Mouse (Mus musculus): ENCODE data around the gene Oas1f. TPM values are rescaled to one million over a fixed set of nuclear protein-coding genes. Genes with fewer than 3 reads are reported as not detected.
"Not testable (repeated sequence)": the region's sequence is repeated elsewhere in the genome, so short reads cannot be mapped to it uniquely, and the experiment has no call there.

Oas1f gene
- not detected in 2 replicates for polyA plus RNA-seq (2012; ENCODE audit: insufficient read depth, insufficient read length, missing spikeins)

DNA sequence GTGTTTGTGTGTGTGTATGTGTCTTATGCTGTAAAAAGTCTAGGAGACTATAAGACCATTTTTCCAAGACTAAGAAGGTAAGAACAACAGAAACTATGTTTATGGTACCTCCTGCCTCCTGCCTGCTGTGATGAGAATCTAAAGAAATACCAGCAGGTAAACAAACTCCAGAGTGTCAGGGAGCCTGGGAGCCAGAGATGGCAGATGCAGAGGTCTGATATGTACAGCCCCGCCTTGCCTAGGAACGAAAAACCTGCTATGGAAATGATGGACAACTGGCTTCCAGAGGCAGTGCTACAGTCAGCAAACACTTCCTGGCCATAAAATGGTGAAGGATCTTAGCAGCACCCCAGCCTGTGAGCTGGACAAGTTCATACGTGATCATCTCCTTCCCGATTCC lies at the start of gene Oas1f:
TSS of gene Oas1f (plus strand) at position 301 of the 400 bp plus-strand sequence.
- H3K4me3 ChIP-seq (ENCODE audit: insufficient read depth, low read depth, low read length): no peak within 1 kb of the TSS

DNA sequence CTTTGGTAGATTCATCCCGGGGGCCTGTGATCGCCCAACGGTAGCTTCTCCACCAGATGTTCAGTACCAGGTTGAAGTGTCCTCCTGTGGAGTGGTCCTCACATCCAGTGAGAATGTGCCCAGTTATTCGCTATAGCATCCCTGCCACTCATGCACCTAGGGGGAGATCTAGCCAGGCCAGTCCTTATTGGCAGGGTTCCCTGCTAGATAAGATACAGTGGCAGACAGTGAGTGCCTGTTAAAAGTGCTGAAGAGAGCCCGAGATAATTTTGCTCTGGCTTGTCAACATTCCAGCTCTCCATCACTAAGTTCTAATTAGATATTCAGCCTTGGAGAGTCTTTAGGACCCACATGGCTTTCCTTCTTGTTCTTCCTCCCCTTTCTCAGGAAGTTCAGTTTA lies 49.0 kb upstream of the Oas1f start:
- not testable (repeated sequence) for H3K4me1 ChIP-seq (ENCODE audit: control insufficient read depth, insufficient read depth, insufficient read length, low read length); H3K4me3 ChIP-seq (ENCODE audit: insufficient read depth, low read depth, low read length)

More for the DNA sequence above, at the start of gene Oas1f:
- no peak within 1 kb of the TSS for H3K27ac ChIP-seq (replicated peaks; ENCODE audit: low read depth, low read length)
- no peaks in the 10 kb centered on the region for H3K4me1 ChIP-seq (ENCODE audit: control insufficient read depth, insufficient read depth, insufficient read length, low read length)

DNA sequence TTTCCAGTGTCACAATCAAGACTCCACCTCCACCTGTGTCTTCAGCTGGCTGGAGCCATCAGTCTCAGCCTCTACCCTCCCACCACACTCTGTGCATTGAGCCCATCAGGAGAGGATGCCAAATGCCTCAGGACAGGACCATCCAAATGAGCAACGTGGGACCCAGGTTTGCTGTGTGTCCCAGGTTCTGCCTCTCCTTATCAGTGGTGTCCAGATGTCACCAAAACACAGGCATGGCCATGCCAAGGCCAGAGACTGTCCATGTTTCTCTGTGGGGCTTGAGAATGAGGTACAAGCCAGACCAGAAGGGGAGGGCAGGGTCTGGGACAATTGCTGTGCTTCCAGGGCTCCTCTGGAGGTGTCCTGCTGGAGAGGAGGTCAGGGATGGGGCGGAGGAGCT lies 48.2 kb upstream of the Oas1f start:
- H3K27ac ChIP-seq (replicated peaks; ENCODE audit: low read depth, low read length); H3K4me3 ChIP-seq (ENCODE audit: insufficient read depth, low read depth, low read length); H3K4me1 ChIP-seq (ENCODE audit: control insufficient read depth, insufficient read depth, insufficient read length, low read length): not testable (repeated sequence)

More for the DNA sequence above, 49.0 kb upstream of the Oas1f start:
- H3K27ac ChIP-seq (replicated peaks; ENCODE audit: low read depth, low read length): not testable (repeated sequence)

DNA sequence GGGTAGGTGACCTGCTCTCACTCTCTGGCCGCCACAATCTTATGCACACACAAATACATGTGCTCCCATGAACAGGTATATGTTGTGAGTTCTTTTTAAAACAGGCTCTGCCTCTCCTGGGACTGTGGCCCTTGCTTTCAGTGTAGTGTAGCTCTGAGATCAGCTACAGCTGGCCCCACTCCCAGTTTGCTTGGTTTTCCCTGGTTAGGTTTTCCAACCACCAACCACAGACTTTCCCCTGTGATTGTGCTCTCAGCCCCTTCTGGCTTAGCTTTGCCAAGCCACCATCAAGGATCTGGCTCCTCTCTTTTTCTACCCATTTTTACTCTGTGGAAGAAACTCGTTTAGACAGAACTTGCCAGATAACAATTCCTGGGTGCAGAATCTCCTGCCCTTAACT lies 43.6 kb upstream of the Oas1f start:
- H3K4me1 ChIP-seq (ENCODE audit: control insufficient read depth, insufficient read depth, insufficient read length, low read length): no peaks in the 10 kb centered on the region
- H3K4me3 ChIP-seq (ENCODE audit: insufficient read depth, low read depth, low read length): no peak overlapping the region
- no peak overlapping the region for H3K27ac ChIP-seq (replicated peaks; ENCODE audit: low read depth, low read length)

DNA sequence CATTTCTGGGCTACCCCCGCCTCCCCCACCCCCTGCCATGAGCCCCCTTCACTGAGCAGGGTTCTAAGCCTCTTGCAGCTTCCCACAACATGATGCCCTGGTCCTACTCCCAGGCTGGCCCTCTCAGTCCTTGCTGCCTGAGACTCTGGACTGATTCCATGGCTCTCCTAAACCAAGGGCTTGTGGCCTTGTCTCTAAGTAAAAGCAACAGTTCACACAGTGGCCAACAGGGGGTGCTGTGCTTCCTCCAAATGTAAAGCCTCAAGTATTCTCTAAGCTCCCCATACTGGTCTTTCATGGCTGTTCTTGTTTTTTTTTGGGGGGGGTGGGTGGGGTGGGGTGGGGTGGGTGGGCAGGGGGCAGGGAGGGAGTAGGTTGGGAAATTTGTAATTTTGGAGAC lies 40.7 kb upstream of the Oas1f start:
- Histone ChIP-seq H3K4me3 (ENCODE audit: insufficient read depth, low read depth, low read length) (no peak overlapping the region), H3K4me1 (ENCODE audit: control insufficient read depth, insufficient read depth, insufficient read length, low read length) (no peaks in the 10 kb centered on the region), H3K27ac (replicated peaks; ENCODE audit: low read depth, low read length) (no peak overlapping the region)

DNA sequence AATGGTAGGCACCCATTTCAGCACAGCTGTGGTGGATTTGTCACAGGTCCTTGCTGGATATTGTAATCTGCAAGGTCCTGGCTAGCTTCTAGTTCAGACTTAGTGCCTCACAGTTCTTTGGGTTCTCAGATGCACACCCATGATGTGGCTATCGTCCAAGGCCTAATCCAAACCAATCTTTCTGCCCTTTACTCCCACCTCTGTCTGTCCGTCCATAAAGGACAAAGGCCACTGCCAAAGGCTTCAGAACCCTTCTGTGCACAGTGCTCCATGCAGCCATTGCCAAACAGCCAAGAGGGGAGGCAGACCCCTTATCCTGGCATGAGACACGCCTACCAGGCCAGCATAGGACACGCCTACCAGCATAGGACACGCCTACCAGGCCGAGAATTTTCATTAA lies 38.0 kb upstream of the Oas1f start:
- no peak overlapping the region for H3K27ac ChIP-seq (replicated peaks; ENCODE audit: low read depth, low read length)
- H3K4me1 ChIP-seq (ENCODE audit: control insufficient read depth, insufficient read depth, insufficient read length, low read length): 0 out of 2 replicates have a peak, but pooled peaks cover 7% of the 10 kb centered on the region
- no peak overlapping the region for H3K4me3 ChIP-seq (ENCODE audit: insufficient read depth, low read depth, low read length)

DNA sequence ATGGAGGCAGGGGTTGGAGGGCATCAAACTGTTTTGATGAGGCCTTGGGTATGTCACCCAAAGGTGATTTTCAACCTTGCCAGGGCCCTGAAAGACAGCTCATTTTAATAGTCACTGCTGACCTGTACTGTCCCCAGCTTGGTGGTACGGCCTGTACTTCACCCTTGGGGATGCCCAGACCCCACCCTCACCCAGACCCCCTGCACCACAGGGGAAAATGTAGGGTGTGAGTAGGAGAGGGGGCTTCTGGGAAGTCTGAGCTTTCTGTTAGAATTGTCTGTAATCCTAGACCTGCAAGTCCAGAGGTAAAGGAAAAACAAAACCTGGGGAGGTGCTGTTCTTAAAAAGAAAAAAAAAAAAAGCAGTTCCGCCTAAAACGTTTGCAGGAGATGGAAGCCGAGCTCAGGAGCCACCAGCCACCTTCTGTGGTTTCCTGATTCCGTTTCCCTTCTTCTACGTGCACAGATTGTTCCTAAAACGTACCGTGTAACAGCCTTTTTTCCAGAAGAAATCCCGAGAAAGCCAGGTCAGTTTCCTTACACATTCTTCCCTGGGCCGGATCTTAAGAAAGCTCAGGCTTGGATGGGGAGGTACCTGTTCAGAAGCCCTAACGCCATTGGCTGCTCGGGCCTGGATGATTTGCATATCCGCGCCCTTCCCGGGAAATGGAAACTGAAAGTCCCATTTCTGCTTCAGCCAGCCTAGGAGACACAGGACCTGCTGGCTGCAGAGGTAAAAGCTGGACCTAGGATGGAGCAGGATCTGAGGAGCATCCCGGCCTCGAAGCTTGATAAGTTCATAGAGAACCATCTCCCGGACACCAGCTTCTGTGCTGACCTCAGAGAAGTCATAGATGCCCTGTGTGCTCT lies 35.0 kb upstream of the Oas1f start, which contains the start of gene Oas1c:
TSS of gene Oas1c (minus strand) at position 564 of the 869 bp plus-strand sequence.
- Histone ChIP-seq H3K4me1 (ENCODE audit: control insufficient read depth, insufficient read depth, insufficient read length, low read length) (0 out of 2 replicates have a peak, but pooled peaks cover 7% of the 10 kb centered on the region), H3K4me3 (ENCODE audit: insufficient read depth, low read depth, low read length) (peak within 1 kb of the TSS; percentile 78), H3K27ac (replicated peaks; ENCODE audit: low read depth, low read length) (peak within 1 kb of the TSS; percentile 74)

DNA sequence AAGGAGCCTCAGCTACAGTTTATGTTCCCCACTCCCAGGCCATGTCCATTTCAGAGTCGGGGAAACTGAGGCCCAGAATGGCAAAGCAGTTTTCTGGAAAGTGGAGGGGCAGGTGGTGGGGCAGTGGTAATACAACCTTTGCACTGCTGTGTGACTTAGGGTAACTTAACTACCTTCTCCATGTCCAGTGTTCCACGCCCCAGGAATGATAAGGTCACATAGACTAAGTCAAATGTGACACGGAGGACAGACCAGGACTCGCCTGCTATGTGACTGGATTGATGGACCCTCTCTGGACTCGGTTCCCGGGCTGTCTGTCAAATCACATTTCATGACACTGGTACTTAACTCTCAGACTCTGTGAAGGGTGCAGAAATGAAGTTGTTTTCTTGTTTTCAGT lies 34.1 kb upstream of the Oas1f start:
- peak overlapping the region; percentile 78 for H3K4me3 ChIP-seq (ENCODE audit: insufficient read depth, low read depth, low read length)
- peak overlapping the region; percentile 45 for H3K27ac ChIP-seq (replicated peaks; ENCODE audit: low read depth, low read length)
- 0 out of 2 replicates have a peak, but pooled peaks cover 7% of the 10 kb centered on the region for H3K4me1 ChIP-seq (ENCODE audit: control insufficient read depth, insufficient read depth, insufficient read length, low read length)

DNA sequence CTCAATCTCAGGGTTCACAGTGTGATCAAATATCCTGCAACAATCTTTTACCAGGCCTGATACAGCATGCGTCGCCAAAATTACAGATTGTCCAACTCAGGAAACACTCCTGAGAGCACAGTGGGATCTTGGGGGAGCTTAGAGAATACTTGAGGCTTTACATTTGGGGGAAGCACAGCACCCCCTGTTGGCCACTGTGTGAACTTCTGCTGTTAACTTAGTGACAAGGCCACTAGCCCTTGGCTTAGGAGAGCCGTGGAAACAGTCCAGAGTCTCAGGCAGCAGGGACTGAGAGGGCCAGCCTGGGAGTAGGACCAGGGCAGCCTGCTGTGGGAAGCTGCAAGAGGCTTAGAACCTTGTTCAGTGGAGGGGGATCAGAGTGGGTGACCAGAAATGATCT lies 31.2 kb upstream of the Oas1f start:
- H3K27ac ChIP-seq (replicated peaks; ENCODE audit: low read depth, low read length): no peak overlapping the region
- H3K4me1 ChIP-seq (ENCODE audit: control insufficient read depth, insufficient read depth, insufficient read length, low read length): 0 out of 2 replicates have a peak, but pooled peaks cover 7% of the 10 kb centered on the region
- H3K4me3 ChIP-seq (ENCODE audit: insufficient read depth, low read depth, low read length): no peak overlapping the region

DNA sequence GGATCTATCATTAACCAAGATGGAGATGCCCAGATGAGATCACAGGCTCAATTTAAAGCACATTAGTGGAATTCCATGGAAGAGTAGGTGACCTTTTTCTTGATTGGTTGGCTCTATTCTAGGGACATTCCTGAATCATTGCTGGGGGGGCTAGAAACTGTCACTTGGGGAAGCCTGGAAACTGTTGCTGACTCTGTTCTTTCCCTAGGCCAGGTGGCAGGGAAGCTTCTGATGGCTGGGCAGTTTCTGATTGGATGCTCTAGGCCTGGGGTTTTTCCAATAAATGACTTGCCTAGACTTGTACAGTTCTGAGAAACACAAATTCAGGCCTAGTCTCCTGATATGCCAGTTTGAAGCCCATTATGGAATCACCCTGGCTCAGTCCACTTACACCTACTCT lies 28.2 kb upstream of the Oas1f start:
- H3K4me3 ChIP-seq (ENCODE audit: insufficient read depth, low read depth, low read length): no peak overlapping the region
- H3K27ac ChIP-seq (replicated peaks; ENCODE audit: low read depth, low read length): no peak overlapping the region
- no peaks in the 10 kb centered on the region for H3K4me1 ChIP-seq (ENCODE audit: control insufficient read depth, insufficient read depth, insufficient read length, low read length)

DNA sequence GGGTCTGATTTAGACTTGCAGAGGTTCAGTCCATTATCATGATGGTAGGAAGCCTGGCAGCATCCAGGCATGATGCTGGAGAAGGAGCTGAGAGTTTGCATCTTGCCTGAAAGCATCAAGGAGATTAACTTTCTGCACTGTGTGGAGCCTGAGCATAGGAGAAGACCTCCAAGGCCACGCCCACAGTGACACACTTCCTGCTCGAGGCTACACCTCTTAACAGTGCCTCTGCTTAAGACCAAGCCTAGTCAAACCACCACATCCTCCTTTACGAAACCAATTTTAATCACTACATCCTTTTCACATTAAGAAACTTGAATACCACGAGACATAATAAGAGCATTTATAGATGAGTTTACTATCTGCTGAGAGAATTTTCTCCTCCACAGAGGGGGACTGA lies 16.1 kb upstream of the Oas1f start:
- H3K4me1 ChIP-seq (ENCODE audit: control insufficient read depth, insufficient read depth, insufficient read length, low read length): no peaks in the 10 kb centered on the region
- H3K4me3 ChIP-seq (ENCODE audit: insufficient read depth, low read depth, low read length): no peak overlapping the region

DNA sequence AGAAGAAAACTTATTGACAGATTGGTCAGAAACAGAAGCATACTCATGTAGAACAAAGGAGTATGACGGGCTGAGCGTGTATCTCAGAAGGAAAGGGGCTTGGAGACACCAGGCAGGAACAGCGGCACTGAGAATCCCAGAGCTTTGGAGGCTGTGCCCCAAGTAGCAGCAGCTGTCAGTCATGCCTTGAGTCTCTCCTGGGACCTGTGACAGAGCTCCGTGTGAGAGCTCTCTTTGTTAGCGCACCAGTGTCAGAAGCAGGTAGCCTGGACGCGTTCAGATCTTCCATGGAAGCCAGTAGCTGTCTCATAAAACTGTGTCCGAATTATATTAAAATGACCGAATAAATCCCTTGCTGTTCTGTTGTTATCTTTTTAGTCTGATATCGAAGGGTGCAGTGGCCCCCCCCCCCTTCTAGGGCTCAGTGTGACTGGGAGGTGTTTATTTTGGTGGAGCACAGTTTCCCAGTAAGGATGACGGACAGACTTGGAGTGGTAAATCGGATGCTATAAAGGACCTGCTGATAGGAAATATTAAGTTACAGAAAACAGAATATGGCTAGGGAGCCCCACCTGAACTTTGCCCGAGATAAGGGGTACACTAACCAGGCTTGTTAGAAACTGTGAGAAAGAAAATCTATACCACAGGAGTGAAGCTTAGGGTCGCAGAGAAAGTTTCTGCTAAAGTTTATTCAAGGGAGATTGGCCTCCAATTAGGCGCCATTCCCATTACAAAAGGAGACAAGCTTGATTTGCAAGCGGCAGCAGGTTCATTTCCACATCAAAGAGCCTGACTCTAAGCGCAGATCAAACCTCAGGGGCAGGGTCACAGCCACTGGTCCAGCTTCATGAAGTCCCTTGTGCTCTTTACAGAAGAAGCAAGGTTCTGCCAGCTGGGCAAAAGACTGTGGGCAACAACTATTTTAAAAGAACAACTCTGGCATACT lies 13.6 kb upstream of the Oas1f start:
- Histone ChIP-seq H3K27ac (replicated peaks; ENCODE audit: low read depth, low read length) (no peak overlapping the region), H3K4me3 (ENCODE audit: insufficient read depth, low read depth, low read length) (no peak overlapping the region), H3K4me1 (ENCODE audit: control insufficient read depth, insufficient read depth, insufficient read length, low read length) (no peaks in the 10 kb centered on the region)

More for the DNA sequence above, 16.1 kb upstream of the Oas1f start:
- no peak overlapping the region for H3K27ac ChIP-seq (replicated peaks; ENCODE audit: low read depth, low read length)

DNA sequence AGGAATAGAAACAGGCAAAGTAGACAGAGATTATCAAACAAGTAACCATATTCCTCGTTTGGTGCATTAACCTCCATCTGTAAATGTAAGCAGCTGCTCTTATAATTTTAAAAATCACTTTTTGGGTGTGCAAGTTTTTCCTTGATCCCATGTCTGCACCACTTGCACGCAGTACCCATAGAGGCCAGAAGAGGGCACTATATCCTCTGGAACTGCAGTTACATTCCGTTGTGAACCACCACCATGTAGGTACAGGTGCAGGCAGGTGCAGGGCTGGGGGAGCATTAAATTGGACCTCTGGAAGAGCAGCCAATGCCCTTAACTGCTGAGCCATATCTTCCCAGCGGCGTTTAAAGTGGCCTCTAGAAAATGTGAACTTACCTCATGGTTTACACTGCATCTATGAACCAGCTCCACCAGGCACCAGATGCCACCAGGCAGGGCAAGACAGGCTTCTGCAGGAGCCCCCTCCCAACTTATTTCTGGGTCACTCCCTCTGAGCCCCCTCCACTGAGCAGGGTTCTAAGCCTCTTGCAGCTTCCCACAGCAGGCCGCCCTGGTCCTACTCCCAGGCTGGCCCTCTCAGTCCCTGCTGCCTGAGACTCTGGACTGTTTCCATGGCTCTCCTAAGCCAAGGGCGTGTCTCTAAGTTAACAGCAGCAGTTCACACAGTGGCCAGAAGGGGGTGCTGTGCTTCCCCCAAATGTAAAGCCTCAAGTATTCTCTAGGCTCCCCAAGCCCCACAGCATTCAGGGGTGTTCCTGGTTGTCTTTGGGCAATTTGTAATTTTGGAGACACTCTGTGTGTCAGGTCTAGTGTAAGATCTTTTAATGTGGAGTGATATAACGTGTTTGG lies 10.2 kb upstream of the Oas1f start:
- Histone ChIP-seq H3K4me3 (ENCODE audit: insufficient read depth, low read depth, low read length) (no peak overlapping the region), H3K27ac (replicated peaks; ENCODE audit: low read depth, low read length) (no peak overlapping the region), H3K4me1 (ENCODE audit: control insufficient read depth, insufficient read depth, insufficient read length, low read length) (no peaks in the 10 kb centered on the region)

DNA sequence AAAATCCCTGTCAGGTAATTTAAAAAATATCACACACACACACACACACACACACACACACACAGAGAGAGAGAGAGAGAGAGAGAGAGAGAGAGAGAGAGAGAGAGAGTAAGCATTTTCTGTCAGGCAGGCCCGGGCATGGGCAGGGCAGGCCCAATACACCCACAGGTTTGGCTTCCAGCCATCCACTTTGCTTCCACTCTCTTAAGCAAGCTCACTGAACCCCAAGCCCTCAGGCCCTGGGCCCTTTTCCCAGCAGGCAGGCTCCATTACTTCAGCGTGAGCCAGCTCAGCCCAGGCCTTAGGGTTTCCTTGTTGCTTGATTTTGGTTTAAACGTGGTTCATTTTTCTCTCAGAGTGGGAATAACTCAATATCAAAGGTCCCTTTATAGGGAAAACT lies 2.5 kb upstream of the Oas1f start:
- Histone ChIP-seq H3K4me3 (ENCODE audit: insufficient read depth, low read depth, low read length) (no peak overlapping the region), H3K27ac (replicated peaks; ENCODE audit: low read depth, low read length) (no peak overlapping the region), H3K4me1 (ENCODE audit: control insufficient read depth, insufficient read depth, insufficient read length, low read length) (no peaks in the 10 kb centered on the region)

Data from brown adipose tissue, adult 24 weeks (tissue).